Mouse (Mus musculus) neural tube, embryonic 14.5 days (tissue): ENCODE results near the gene Mtfr1l. TPM values are rescaled to one million over a fixed set of nuclear protein-coding genes. Genes with fewer than 3 reads are reported as not detected.

ENCODE experiments used
- ATAC-seq: fragments of 200-750 bp; cut with Nextera tagmentation; 2 replicates; pipeline ENCODE4 v1.8.0; 2017; ENCODE audit warnings: low read depth, mild to moderate bottlenecking, moderate TSS enrichment, moderate library complexity
- H3K27ac ChIP-seq: fragments of 300-500 bp; sonication (generic); 2 replicates; pipeline ENCODE4 v1.5.1; 2014; ENCODE audit warnings: low read depth, mild to moderate bottlenecking, control low read depth, low read length, moderate library complexity, mixed read lengths
- H3K27me3 ChIP-seq: fragments of 300-500 bp; sonication (generic); 2 replicates; pipeline ENCODE4 v1.6.1; 2014; ENCODE audit warnings: low read length; ENCODE audit not compliant: control insufficient read depth, insufficient read depth
- H3K36me3 ChIP-seq: fragments of 300-500 bp; sonication (generic); 2 replicates; pipeline ENCODE4 v1.6.1; 2014; ENCODE audit warnings: low read length, mixed read lengths; ENCODE audit not compliant: control insufficient read depth, insufficient read depth
- H3K4me1 ChIP-seq: fragments of 300-500 bp; sonication (generic); 2 replicates; pipeline ENCODE4 v1.6.1; 2014; ENCODE audit warnings: low read length; ENCODE audit not compliant: control insufficient read depth, insufficient read depth
- H3K4me2 ChIP-seq: fragments of 300-500 bp; sonication (generic); 2 replicates; pipeline ENCODE4 v1.6.1; 2014; ENCODE audit warnings: mild to moderate bottlenecking, low read depth, low read length, control low read depth
- H3K4me3 ChIP-seq: fragments of 300-500 bp; sonication (generic); 2 replicates; pipeline ENCODE4 v1.5.1; 2014; ENCODE audit warnings: low read depth, low read length, control low read depth, mixed read lengths
- H3K9ac ChIP-seq: fragments of 300-500 bp; sonication (generic); replicated peaks from 2 replicates; pipeline ENCODE4 v1.6.1; 2014; ENCODE audit warnings: low read depth, mild to moderate bottlenecking, control low read depth, low read length, mixed read lengths
- H3K9me3 ChIP-seq: fragments of 300-500 bp; sonication (generic); 2 replicates; pipeline ENCODE4 v1.6.1; 2016; ENCODE audit warnings: low read length; ENCODE audit not compliant: control insufficient read depth
- WGBS: fragments of 180-500 bp; shearing (Covaris S2); extraction: QIAGEN DNeasy Blood & Tissue Kit; methylation state at CpG from one replicate; pipeline ENCODE4 v1.1.7; 2014; 5-methylcytosine and 5-hydroxymethylcytosine counted together
- polyA plus RNA-seq: library from polyadenylated mRNA; unstranded; fragments of >200 nt; fragmentation: Nextera tagmentation; extraction: Ambion mirVana; gene quantifications from 2 replicates; pipeline ENCODE4 v1.2.1, GENCODE M21; 2014

Mtfr1l gene
- polyA plus RNA-seq, 1 experiment from 2014 or later, result 199 TPM

DNA sequence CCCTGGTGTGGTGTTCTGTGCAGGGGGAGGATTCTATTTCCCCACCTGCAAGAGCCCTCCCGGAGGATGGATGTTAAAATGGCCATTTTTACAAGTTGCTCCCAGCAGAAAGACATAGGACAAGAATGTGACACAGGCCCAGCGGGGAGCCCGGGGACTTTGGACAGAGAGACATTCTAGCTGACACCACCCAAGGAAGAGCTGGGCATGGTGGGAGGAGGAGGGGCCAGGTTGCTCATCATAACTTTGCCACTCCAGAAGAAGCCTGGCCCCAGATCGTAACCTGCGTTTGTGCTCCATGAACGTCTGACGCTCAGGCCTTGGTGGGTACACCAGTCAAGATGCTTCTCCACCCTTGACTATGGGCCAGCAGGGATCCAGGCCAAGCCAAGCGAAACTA, 25.5 kb upstream of the Mtfr1l start:
- Histone ChIP-seq H3K4me1 (peaks cover 7% of the 10 kb centered on the region; the same call in 1 of the 2 replicates), H3K27me3 (no peaks in the 10 kb centered on the region), H3K4me2 (no peak overlapping the region), H3K4me3 (no peak overlapping the region), H3K9ac (no peak overlapping the region), H3K9me3 (no peaks in the 10 kb centered on the region), H3K27ac (no peak overlapping the region), H3K36me3 (no peaks in the 10 kb centered on the region)
- 93% methylated on average over 8 of the region's 8 CpGs for WGBS
- no peak for ATAC-seq

DNA sequence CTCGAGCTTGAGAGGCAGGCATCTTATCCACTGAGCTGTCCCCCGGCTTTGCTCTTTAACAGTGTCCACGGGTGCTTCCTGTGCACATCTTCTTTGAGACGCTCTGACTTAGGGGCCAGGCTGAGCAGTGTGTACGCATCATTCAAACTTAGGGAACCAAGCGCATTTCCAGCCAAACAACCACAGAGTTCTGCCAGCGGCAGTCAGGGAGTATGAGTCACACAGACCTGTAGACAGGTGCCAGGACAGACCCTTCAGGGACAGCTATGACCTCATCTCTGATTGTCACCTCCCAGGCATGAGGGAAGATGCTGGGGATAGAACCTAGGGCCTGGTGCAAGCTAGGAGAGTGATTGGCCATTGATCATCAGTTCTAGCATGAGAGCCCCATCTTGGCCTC, 24.0 kb upstream of the Mtfr1l start:
- Histone ChIP-seq H3K36me3 (no peaks in the 10 kb centered on the region), H3K27ac (no peak overlapping the region), H3K27me3 (no peaks in the 10 kb centered on the region), H3K4me2 (no peak overlapping the region), H3K9me3 (no peaks in the 10 kb centered on the region), H3K4me3 (no peak overlapping the region), H3K9ac (no peak overlapping the region), H3K4me1 (peaks cover 7% of the 10 kb centered on the region; the same call in 1 of the 2 replicates)
- WGBS, result 83% methylated on average over 7 of the region's 7 CpGs
- ATAC-seq, result no peak

DNA sequence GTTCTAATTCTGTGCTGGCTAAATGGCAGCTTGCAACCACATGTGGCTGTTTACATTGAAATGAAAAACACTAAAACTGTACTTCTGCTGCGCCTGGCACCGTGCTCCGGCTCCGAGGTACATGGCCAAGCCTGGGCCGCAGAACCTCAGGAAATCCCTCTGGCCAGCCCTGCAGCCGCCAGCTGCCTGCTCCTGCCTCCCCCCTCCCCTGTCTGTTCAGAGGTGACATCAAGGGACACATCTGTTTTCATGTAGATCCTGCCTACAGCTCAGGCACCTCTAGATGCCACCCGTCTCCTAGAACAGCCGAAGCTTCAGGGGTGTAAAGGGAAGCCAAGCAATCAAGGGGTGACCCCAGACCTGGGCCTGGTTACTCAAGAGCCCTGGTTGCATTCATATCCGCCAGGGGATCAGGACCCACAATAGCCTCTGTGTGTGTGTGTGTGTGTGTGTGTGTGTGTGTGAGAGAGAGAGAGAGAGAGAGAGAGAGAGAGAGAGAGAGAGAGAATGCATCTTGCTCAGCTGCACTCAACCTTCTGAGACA, 23.5 kb upstream of the Mtfr1l start:
- H3K27ac ChIP-seq, result no peak overlapping the region
- 51% methylated on average over 9 of the region's 9 CpGs for WGBS
- no peak overlapping the region for H3K9ac ChIP-seq
- no peak for ATAC-seq
- no peaks in the 10 kb centered on the region for H3K27me3 ChIP-seq
- no peak overlapping the region for H3K4me2 ChIP-seq
- H3K9me3 ChIP-seq, result no peaks in the 10 kb centered on the region
- peaks cover 7% of the 10 kb centered on the region; the same call in 1 of the 2 replicates for H3K4me1 ChIP-seq
- no peaks in the 10 kb centered on the region for H3K36me3 ChIP-seq
- H3K4me3 ChIP-seq, result no peak overlapping the region

DNA sequence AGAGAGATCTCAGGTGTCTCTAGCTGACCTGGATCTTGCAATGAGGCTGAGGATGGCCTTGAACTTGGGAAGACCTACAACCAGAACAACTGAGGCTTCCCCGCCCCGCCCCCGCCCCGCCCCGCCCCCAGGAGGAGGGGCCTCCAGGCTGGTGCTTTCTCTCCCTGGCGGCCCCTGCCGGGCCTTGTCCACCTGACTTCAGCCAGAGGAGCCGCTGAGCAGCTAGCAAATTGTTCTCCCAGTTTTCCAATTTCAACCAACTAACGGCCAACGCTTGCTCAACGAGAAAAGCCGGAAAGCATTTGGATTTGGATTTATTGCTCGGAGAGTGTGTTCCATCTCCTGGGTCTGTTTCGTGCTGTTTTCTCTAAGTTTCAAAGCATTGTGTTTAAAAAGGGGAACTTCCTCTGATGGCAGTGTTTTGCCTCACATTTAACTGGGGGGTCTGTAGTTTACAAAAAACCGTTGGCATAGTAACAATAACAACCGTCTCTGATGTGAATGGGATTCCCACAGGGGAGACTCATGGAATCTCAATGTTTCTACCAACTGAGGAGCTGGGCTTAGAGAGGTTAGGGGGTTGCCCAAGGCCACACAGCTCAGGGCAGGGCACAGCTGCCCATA, 22.6 kb upstream of the Mtfr1l start:
- peaks cover 7% of the 10 kb centered on the region; the same call in 1 of the 2 replicates for H3K4me1 ChIP-seq
- no peak overlapping the region for H3K4me2 ChIP-seq
- H3K9me3 ChIP-seq, result no peaks in the 10 kb centered on the region
- H3K27ac ChIP-seq, result 0 out of 2 replicates have a peak overlapping the region, but pooled peaks have one; percentile 6
- no peak for ATAC-seq
- H3K4me3 ChIP-seq, result no peak overlapping the region
- no peaks in the 10 kb centered on the region for H3K36me3 ChIP-seq
- H3K27me3 ChIP-seq, result no peaks in the 10 kb centered on the region
- H3K9ac ChIP-seq, result no peak overlapping the region
- WGBS, result 6% methylated on average over 15 of the region's 16 CpGs

DNA sequence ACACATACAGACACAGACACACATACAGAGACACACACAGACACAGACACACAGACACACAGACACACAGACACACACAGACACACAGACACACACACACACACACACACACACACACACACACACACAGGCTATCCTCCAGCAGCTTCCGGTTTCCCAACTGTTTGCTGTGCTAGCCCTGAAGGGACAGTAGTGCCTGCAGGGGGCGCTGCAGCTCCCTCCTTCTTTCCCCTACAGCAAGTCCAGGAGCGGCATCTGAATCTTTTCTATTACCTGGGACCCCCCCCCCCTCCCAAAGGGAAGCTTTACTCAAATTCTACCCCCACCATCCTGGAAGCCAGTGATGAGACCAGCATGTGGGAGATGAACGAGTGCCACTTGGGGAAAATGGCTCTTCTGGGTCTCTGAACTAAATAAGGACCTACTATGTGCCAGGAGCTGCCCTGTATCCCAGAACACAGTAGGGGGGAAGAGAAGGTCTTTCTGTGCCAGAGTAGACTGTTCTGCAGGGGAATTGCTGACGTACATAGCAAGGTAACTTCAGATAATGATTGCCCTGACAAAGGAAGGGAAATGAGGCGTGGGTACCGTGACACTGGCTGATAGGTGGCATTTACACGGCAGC, 20.9 kb upstream of the Mtfr1l start:
- no peaks in the 10 kb centered on the region for H3K9me3 ChIP-seq
- no peaks in the 10 kb centered on the region for H3K36me3 ChIP-seq
- H3K4me3 ChIP-seq, result no peak overlapping the region
- H3K4me2 ChIP-seq, result no peak overlapping the region
- WGBS, result 55% methylated on average over 8 of the region's 8 CpGs
- H3K4me1 ChIP-seq, result peaks cover 12% of the 10 kb centered on the region
- no peak overlapping the region for H3K27ac ChIP-seq
- no peak overlapping the region for H3K9ac ChIP-seq
- H3K27me3 ChIP-seq, result no peaks in the 10 kb centered on the region
- no peak for ATAC-seq

DNA sequence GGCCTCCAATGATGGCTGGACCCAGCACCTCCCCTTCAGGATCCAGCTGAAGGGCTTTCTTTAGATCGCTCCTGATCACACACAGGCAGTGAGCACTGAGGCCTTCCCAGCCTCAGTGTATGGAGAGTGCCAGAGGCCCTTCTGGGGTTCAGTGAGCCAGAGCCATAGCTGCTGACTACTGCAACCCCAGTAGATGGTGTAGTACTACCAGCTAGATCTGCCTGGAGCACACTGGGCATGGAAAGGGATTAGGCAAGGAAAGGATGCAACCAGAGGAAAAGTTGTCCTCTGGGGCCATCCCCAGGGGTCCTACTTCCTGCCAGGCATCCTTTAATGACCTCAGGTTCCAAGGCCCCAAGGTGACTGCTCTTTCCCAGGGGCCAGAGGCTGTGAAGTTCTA, 18.4 kb upstream of the Mtfr1l start:
- Histone ChIP-seq H3K9me3 (no peaks in the 10 kb centered on the region), H3K27ac (no peak overlapping the region), H3K9ac (no peak overlapping the region), H3K4me2 (no peak overlapping the region), H3K4me3 (no peak overlapping the region), H3K4me1 (peaks cover 15% of the 10 kb centered on the region), H3K27me3 (no peaks in the 10 kb centered on the region), H3K36me3 (no peaks in the 10 kb centered on the region)
- WGBS, result 80% methylated on average over 1 of the region's 1 CpGs
- ATAC-seq, result no peak

DNA sequence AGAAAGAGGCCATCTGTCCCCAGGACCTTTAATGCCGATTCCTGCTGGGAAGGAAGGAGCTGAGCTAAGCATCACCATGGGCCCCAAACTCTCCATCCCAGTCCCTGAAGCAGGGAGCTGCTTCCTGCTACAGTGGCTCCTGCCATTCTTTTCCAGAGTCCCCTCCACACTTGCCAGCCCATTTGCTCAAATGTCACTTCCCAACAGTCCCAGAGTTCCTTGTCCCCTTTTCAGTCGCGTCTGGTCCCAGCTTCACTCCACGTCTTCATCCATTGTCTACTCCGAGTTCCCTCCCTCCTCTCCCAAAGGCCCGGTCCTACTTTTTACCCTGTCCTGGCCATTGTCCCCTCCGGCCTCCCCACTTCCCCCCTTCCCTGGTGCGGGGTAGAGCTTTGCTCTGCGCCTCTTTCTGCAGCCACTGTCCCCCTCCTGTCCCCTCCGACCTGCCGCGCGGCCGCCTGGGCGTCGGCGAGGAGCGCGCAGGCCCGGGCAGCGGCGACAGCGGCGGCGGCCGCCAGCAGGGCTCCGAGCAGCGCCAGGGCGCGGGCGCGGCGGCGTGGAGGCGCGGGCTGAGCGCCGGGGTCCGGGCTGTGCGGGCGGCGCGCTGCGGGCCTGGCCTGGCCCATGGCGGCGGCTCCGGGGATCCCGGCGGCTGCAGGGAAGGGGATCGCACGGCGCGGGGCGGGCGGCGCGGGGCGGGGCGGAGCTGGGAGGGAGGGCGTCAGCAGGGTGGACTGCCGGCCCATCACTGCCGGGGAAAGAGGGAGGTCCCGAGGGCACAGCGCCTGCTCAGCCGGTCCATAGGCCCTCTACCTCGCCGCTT, 16.5 kb upstream of the Mtfr1l start, which contains the start of gene Selenon:
TSS of gene Selenon (minus strand) at position 673 of the 823 bp plus-strand sequence.
- under 1% methylated on average over 59 of the region's 67 CpGs for WGBS
- no peaks in the 10 kb centered on the region for H3K27me3 ChIP-seq
- peaks cover 8% of the 10 kb centered on the region for H3K4me1 ChIP-seq
- no peaks in the 10 kb centered on the region for H3K9me3 ChIP-seq
- no peaks in the 10 kb centered on the region for H3K36me3 ChIP-seq
- H3K4me3 ChIP-seq, result peak within 1 kb of the TSS; percentile 71
- peak within 1 kb of the TSS; percentile 67 for H3K4me2 ChIP-seq
- ATAC-seq, result peak; percentile 80
- peak within 1 kb of the TSS; percentile 88 for H3K27ac ChIP-seq
- peak within 1 kb of the TSS; percentile 97 for H3K9ac ChIP-seq

DNA sequence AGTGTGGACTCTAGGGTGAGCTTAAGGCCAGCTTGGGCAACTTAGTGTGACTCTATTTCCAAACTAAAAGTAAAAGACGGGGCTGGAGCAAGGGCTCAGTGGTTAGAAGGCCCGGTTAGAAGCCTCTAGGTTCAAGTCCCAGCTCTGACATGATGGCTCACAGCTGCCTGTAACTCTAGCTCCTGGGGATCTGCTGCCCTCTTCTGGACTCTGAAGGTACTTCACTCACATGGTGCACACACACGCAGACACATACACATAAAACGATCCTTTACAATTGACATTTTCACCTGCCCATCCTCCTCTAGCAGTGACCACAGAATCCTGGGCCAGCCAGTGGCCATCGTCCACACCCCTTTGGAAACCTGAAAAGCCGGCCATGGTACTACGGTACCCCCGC, 14.7 kb upstream of the Mtfr1l start:
- H3K4me1 ChIP-seq, result peaks cover 8% of the 10 kb centered on the region
- H3K4me3 ChIP-seq, result no peak overlapping the region
- no peaks in the 10 kb centered on the region for H3K27me3 ChIP-seq
- no peak overlapping the region for H3K9ac ChIP-seq
- H3K36me3 ChIP-seq, result peaks cover 15% of the 10 kb centered on the region
- ATAC-seq, result no peak
- no peak overlapping the region for H3K27ac ChIP-seq
- H3K9me3 ChIP-seq, result no peaks in the 10 kb centered on the region
- over 99% methylated on average over 8 of the region's 8 CpGs for WGBS
- no peak overlapping the region for H3K4me2 ChIP-seq
